Mouse (Mus musculus): ENCODE measurements at regions not wholly inside any gene's neighbourhood (a gene's known extent, or its start where the extent isn't known, plus 50 kb on each side); places are given as distances from the start of the nearest gene placed in this dataset.

DNA sequence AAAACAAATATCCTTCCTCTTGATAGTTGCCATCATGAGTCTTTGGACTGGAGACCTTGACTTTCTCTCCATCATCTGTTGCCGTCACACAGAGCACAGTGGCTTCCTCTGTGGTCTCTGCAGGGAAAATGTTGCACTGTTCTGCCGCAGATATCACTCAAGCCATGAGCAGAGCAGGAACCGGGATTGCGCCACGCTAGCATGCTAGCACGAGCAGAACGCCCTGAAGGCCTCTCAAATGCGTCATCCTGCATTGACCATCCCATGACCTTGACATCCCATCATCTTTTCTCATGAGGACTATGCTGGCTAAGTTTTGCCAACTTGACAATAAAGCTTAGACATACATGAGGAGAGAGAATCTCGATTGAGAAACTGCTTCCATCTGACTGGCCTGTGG lies 134.6 kb upstream of the Thbs1 start:
- no peak for DNase-seq (ENCODE audit: low spot score)

DNA sequence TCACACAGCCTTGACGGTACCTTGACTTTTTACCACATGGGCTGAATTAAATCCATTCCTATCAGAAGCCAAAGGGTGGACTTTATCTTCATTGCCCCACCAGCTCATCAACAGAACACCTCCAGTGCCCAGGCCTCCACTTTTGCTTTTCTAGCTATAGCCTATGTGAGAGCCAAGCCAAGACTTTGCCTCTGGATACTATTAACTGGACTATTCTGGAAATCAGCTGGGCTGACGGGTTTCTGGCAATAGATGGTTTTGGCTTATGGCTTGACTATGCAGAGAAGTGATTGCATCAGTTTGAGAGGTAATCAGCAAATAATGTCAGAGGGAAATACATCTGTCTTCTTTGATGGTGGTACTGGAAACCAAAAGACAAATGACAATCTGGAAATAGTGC lies 130.8 kb upstream of the Thbs1 start:
- DNase-seq (ENCODE audit: low spot score), result no peak

DNA sequence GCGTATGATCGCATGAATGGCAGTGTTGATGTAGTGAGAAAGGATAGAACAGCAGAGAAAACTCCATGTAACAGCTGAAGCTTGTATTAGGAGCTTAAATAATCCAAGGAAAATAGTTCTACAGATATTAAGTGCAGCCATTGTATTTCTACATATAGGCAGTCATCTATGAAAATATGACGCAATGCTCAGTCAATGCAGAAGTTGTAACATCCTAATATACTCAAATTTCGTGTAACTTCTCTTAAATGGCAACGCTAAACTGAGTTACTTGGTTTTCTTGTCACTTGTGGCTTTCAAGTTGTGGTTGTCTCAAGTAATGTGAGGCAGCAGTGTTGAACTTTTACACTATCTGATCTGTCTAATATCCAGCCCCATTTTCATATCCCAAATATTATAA lies 127.1 kb upstream of the Thbs1 start:
- DNase-seq (ENCODE audit: low spot score), result no peak

DNA sequence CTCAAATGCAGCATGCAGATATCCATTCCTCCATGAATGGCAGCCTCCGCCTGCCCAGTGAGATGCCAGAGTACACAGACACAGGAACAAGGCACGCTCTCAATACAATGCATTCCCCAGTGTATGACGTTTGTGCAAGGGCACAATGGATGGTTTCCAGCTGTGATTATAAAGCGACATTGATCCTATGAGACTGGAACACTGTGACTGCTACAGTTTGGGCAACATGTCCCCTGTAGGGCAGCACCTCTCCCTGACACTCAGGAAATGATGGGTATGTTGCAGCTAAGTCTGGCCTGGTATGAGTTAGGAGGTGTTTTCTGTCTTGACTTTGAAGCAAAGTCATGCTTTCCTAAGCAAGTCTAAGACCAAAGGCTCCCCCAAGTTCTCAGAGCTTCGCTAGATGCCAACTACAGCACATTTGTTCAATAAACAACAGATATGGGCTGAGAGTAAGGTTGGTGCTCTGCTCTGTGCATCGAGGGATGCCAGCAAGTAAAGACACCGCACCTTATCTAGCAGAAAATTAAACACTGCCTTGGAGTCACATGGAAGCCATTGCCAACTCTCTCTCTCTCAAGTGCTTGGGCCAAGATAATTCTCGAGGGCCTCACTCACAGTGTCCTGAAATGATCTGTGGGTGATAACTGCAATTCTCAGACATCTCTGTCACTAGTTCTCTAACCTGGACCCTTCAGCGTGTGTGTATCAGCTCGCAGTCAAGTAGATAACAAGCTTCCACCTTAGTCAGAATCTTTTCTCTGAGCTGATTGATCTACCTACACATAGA lies 124.1 kb upstream of the Thbs1 start:
- no peak for DNase-seq (ENCODE audit: low spot score)

DNA sequence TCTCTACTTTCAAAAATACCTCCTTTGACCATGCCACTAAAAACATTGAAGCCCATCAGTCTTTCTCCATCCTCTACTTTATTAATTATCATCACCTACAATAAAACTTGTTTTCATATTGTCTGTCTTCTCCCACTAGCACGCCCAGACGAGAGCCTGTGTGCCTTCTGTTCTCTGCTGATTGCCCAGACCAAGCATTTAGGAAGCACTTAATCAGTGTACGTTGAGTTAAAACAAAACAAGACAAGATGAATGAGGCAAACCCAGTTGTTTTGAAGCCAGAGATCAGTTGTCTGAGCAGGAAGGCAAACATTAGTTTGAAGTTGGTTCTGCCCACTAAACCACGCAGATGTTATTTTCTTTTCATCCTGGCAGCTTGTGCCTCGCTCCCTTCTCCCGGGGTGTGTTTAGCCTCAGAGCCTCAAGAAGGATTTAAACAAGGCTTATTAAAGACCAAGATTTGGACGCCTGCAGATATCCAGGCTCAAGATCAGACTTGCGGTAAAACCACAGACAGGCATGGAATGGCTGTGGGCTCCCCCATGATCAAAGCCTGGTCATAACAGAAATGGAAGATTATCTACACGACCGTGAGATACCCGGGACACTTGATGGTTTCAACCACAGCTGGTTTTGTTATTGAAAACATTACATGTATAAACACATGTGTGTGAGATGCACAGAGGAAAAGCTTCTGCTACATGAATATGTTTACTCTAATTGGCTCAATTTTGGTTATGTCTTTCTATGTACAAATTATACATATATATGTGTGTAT lies 123.1 kb upstream of the Thbs1 start:
- no peak for DNase-seq (ENCODE audit: low spot score)

DNA sequence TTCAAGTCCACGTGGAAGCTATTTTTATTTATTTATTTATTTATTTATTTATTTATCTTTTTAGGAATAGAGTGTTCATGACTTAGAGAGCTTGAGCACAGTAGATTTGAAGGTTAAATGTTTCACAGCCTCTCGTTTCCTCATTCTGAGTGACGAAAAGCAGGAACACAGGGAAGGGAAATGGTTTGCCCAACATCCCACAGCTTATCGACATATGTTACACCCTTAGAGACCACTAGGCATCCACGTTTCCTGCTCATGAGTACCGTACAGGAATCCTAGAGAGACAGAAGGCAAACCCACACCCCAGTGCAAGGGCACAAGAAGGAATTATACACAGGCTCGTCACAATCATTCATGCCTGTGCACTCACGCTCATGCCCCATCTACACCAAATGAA lies 122.5 kb upstream of the Thbs1 start:
- DNase-seq (ENCODE audit: low spot score), result no peak

DNA sequence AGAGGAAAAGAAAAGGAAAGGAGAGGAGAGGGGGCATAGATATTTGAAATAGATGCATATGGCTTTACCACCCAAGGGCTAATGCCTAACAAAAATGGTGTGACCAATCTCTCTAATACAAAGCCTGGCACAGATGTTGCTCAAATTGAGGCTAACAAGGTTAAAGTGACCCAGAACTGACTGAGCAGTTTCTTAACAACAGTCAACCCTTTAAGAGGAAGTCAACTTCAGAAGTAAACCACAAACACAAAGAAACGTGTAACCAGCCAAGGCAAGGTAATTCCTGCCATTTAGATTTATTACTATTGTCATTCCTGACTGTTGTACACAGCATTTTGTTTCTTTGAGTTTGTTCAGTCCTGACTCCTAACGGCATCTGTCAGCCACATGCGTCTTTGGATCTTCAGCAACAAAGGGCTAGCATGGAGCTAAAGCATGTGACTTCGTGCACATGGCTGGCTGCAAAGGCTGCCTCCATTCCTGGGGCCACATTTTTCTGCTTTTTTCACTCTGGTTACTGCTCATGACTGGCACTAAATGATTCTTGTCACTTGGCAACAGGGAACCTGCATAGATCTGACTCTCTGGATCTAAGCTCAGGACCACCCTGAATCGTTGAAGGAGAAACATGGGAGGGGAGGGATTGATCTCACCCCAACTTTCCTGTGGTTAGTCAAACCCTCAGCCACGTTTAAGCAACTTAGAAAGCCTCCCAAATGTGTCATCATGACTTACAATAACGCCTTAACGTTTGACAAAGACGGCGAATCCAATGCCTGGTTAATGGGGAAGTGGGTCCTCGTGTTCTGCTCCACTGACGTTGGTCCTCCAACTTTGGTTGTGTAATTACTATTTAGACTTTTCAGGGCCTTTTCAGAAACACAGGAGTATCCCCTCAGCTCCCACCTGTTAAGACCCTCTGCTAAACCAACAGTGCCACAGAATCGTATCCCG lies 115.3 kb upstream of the Thbs1 start:
- no peak for DNase-seq (ENCODE audit: low spot score)

DNA sequence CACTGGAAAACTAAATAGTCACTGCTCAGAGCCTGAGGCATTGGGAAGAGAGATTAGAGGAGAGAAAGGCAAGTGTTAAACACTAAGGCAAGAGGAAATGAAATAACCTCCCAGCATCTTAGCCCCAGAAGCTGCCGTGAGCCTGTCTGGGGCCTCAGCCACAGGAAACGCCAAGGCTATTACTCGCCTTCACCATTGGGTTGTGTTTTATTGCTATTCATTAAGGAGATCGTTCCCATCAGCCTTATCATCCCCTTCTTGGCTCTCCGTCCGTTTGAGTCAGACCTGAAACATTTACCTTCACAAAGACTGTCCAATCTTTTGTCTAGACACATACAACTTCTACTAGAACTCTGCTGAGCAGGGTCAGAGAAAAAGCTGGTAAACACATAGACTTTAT lies 112.0 kb upstream of the Thbs1 start:
- no peak for DNase-seq (ENCODE audit: low spot score)

DNA sequence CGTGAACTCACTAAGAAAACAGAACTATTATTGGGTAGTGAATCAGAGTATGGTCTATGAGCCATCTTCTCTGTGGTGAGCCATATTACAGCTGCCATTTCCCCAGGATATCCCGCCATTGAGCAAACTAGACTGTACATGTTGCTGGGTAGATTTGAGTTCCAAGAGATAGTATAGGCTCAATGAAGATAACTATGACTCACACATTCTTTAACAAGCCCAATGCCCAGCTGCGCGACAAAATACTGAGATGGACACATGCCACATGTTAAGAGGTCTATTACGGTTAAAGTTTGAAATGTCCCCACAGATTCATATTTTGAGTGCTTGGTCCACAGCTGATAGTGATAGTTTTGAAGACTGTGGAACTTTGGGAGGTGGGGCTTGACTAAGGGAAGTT lies 107.5 kb upstream of the Thbs1 start:
- DNase-seq (ENCODE audit: low spot score), result no peak

DNA sequence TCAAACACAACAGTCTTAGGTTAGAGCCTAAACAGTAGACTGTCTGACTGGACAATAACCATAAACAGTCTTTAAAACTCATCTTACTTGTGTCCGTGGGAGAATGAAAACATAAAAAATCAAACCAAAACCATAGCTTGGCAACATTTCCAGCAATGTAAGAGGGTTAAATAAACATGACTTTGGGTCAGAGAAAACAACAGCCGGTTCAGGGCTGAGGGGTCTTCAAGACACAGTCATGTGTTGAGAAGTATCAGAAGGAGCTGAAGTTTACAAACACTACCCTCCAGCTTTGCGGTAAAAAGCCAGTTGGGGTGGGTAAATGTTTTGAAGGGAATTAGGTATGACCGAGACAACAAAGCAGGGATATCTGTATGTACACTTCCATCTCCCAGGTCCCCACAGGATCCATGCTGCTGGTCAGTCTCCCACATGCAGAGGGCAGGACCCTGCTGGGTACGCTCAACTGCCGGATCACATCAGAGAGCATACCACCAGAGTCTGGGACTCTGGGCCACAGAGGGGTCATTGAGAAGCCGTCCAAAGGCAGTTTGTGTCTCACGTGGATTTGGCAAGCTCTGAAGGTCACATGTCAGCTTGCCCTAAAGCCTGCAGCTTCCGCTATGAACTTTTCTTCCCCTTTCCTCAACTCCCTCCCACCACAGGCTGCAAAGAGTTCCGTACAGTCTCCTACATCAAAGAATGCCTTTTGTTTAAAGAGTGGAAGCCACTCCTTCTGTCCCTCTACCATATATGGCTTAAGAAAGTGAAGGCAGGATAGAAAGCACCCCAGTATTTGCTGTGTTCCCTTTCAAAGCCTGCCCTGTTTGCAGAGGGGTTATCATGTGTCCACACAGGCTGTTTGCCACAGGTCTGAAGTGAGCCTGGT lies 103.9 kb upstream of the Thbs1 start:
- peak; percentile 22 for DNase-seq (ENCODE audit: low spot score)

DNA sequence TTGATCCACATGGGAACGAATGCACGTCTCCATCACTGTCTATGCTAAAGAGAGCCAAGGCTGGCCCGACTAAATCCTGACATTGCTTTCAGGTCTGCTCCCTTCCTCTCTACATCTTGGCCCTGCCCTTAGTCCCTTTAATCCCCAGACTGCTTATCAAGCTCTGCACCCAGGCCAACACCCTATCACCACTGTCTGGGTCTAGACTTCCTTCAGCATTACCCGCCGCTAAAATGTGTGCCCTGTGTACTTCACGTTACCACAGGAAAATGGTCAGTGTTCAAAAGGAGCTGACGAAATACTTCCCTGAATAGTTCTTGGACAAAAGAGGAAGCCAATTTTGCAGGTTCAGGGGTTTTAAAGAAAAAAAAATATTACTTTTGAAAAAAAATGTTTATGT lies 100.0 kb upstream of the Thbs1 start:
- DNase-seq (ENCODE audit: low spot score), result no peak

DNA sequence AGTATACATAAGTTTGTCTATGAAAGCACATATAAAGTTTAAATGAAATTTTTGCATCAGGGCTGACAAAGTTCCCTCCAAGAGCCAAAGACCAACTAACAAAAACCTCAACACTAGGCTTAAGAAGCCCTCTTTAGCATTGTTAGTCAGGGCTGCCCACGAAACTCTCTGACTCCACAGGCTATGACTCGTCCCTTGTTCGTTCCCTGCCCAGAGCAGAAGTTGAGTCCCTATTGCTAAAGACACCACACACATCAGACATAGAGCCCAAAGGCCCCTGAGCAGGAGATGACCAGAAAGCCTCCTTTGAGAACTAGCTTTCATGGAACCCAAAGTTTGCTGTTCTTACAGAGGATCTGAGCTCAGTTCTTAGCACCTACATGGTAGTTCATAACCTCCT lies 99.5 kb upstream of the Thbs1 start:
- DNase-seq (ENCODE audit: low spot score), result no peak

DNA sequence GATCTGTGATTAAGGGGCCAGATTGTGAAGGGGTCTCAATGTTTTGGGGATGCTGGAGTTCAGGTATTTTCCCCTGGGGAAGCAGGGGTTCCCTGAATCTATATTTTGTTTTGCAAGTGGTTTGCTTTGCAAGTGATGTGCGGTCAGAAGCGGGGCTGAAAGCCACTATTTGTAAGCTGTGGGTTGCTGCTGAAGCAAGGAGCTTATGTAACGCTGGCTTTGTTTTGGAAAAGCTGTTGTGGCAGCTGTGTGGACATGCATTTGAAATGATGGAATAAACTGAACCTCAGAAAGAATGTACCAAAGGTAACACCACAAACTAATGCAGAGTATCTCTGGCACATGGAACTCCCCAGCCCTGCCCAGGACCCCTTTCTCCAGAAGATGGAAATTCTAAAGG lies 98.5 kb upstream of the Thbs1 start:
- no peak for DNase-seq (ENCODE audit: low spot score)

DNA sequence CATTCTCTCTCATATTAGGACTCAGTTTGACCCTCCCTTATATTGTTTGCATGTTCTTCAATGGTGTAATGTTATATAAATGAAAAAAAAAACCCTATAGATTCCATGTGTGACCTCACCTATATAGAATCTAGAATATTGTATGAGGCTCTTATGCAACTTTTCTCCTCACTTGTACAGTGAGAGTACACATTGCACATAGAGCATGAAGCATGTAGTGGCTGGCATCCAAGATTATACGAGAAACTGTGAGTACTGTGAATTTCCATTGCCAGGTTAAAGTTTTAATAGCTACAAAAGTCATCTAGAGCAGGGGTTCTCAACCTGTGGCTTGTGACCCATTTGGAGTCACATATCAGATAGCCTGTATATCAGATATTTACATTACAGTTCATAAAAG lies 96.5 kb upstream of the Thbs1 start:
- no peak for DNase-seq (ENCODE audit: low spot score)

DNA sequence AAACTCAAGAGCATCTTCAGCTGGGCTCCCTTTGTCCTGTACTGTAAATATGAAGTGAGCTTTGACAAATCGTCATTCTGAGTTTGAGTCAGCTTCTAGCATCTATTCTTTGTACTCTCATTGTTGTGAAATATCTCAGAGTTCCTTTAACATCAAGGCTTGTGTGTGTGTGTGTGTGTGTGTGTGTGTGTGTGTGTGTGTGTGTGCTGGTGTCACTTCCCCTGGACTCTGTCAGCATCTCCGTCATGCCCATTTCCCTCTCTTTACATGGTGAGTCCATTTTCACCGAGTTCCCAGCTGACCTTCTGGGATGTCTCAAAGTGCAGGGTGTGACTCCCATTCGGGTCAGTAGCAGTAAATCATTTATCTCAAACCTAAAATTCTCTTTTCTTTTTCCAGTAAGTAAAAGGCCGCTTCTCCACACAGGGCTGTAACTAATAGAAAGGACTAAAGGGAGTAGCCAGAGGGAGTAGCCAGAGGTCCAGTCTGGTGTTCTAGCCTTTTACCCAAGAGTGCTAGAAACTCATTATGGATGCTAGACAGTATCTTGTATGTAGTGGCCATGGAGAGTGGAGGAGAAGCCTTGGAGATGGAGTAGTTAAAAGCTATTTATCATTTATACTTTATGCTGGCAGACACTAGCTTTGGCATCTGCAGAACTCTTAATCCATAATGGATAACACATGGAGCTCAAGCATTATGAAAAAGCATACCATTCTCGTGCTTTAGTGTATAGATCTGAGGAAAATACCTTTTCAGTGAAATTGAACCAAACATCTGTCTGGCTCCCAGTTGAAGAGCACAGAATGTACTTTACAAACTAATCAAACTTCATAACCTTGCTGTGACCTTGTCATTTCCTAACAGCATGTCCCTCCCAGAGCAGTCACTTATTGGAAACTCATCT lies 85.6 kb upstream of the Thbs1 start:
- no peak for DNase-seq (ENCODE audit: low spot score)

DNA sequence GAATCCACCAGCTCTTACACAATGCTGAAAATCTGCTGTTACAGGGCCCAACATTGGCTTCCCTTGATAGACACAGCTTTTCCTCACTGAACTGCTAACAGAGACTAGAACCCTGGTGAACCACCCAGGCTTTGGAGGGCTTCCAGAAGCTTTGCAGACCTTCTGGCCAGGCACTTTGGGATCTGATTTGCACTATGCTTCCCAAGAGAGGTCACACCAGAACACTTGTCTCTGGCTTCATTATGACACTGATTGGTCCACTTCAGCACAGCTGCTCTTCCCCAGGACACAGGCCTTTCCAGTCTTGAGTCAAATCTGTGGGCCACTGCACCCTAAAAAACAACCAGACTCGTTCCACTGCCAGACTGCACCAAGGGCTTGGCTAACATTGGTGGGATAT lies 82.8 kb upstream of the Thbs1 start:
- DNase-seq (ENCODE audit: low spot score), result no peak

DNA sequence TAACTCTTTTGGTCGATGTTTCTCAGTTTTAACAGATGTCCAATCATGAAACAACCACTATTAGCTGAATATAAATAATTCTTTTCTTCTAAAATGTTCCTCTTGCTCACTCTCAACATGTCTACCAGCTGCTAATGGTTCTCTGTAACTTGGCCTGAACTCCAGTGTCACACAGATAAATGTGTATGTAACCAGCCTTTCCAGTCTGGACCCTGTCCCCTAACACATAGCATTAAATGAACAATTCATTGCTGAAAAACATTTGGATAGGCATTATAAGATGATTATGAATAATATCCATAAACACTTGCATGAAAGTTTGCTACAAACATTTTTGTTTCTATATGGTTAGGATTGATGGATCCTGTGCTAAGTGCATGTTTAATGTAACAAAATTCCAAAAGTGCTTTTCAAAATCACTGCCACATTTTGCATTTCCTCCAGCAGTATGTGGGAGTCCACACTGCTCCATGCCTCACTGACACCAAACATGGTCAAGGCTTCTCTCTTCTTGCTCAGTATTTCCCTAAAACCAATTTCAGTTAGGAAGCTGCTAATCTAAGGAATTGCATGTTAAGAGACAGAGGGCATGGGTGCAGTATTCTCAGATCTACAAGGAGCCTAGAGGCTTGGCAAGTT lies 82.1 kb upstream of the Thbs1 start:
- no peak for DNase-seq (ENCODE audit: low spot score)

DNA sequence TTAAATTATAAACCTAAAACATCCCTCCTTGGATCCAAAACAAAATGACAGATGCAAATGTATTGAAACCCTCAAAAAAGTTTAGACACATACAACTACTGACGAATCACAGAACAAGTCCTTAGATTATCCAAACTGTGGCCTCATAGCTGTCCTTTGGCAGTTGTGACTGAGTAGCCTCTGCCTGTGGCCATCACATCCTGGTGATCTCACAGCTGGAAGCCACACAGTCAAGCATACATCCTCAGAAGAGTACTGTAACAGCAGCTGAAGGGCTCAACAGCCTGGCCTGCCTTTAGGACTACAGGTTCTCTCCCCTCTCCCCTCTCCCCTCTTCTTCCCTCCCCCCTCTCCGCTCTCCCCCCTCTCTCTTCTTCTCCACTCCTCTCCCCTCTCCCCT lies 80.0 kb upstream of the Thbs1 start:
- no peak for DNase-seq (ENCODE audit: low spot score)

DNA sequence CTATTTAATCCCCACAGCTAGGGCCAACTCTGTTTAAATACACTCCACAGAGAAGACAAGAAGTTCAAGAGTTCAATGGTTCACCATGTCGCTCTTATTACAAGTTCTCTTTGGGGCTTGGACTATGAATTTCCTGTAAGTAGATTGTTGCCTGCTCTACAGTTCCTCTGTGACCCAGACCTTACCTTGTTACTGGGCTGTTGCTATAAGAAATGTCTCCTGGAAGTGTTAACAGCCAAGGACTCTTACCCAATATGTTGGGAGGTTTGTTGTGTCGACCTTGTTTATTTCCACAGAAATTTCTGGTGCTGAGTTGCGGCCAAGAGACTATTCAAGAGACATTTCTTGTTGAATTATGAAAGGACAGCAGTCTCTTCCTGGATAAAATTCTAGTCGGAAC lies 78.3 kb upstream of the Thbs1 start:
- DNase-seq (ENCODE audit: low spot score), result no peak

DNA sequence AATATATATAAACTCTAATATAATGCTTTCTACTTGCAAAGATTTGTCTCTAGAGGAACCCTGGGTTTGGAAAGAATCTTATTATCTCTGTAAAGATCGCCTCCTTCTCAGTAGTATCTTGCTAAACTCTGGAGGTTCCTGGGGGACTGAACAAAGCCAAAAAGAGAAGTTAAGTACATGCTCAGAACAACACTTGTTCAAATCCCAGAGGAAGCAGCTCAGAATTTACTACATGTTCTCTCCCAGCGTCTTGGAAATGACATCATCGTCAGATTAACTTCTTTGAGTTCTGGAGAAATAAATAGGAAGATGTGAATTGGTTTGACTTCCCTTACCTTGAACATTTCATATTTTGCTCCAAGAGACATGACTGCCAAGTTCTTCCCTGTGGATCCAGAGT lies 77.7 kb upstream of the Thbs1 start:
- DNase-seq (ENCODE audit: low spot score), result no peak
